8 mouse cellular contexts compared by ENCODE assay signal in the genomic region with DNA sequence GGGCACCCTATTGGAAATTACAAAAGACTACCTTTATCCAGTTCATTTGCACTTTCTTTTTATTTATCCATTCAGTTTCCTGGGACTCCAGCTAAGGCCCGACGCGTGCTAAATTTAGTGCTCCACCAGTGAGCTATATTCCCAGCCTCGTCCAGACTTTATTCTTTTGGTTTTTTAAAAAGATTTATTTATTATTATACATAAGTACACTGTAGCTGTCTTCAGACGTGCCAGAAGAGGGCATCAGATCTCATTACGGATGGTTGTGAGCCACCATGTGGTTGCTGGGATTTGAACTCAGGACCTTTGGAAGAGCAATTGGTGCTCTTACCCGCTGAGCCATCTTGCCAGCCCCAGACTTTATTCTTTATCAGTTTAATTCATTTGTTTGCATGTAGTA. TPM values are rescaled to one million over a fixed set of nuclear protein-coding genes. Genes with fewer than 3 reads are reported as not detected.
DNase-seq lines count a peak whose midpoint lies in the region; ATAC-seq and TF ChIP-seq lines count a peak whose summit lies in the region.
"Not testable (repeated sequence)": the region's sequence is repeated elsewhere in the genome, so short reads cannot be mapped to it uniquely, and the experiment has no call there.

No protein-coding gene starts in this region.

- peak; percentile 30; the same call in 1 of the 2 replicates for ATAC-seq in forebrain, embryonic 12.5 days (ENCODE audit: low FRiP score)
- not testable (repeated sequence) for ATAC-seq in heart, embryonic 14.5 days (ENCODE audit: insufficient number of reproducible peaks, insufficient read depth, low FRiP score, low read depth); intestine, embryonic 14.5 days (replicated peaks; ENCODE audit: low FRiP score, low TSS enrichment, low read depth)
- 0 out of 2 replicates have a peak, but pooled peaks have one; percentile 16 for ATAC-seq in limb, embryonic 11.5 days (ENCODE audit: insufficient number of reproducible peaks, low FRiP score, low TSS enrichment, low read depth)
- ATAC-seq in lung, embryonic 14.5 days (ENCODE audit: insufficient read depth) = 0 out of 2 replicates have a peak, but pooled peaks have one; percentile 9
- peak; percentile 19 for ATAC-seq in midbrain, postnatal 0 days (ENCODE audit: low FRiP score)
- ATAC-seq in stomach, embryonic 16.5 days (ENCODE audit: insufficient read depth, low FRiP score) = peak; percentile 15; the same call in 1 of the 2 replicates

- H3K4me1 ChIP-seq in bone marrow macrophage, adult 2 months (ENCODE audit: control insufficient read depth, insufficient read depth, low read length); heart, embryonic 14.5 days (ENCODE audit: control insufficient read depth in 2 of 2, insufficient read depth in 2 of 2, low read length in 2 of 2); intestine, embryonic 14.5 days (replicated peaks; ENCODE audit: control insufficient read depth, insufficient read depth, low read length); limb, embryonic 11.5 days (ENCODE audit: control insufficient read depth, insufficient read depth, low read length); lung, embryonic 14.5 days (ENCODE audit: insufficient read depth); midbrain, postnatal 0 days (ENCODE audit: insufficient read depth, low read length): not testable (repeated sequence)
- H3K4me1 ChIP-seq in forebrain, embryonic 12.5 days = peaks cover 12% of the 10 kb centered on the region
- H3K4me1 ChIP-seq in stomach, embryonic 16.5 days (ENCODE audit: control insufficient read depth, insufficient read depth, low read length) = peaks cover 11% of the 10 kb centered on the region

- H3K4me2 ChIP-seq in forebrain, embryonic 12.5 days = peak overlapping the region; percentile 86
- peak overlapping the region; percentile 88 for H3K4me2 ChIP-seq in heart, embryonic 14.5 days (ENCODE audit: low read length)
- H3K4me2 ChIP-seq in intestine, embryonic 14.5 days (ENCODE audit: low read length) = peak overlapping the region; percentile 89
- peak overlapping the region; percentile 63 for H3K4me2 ChIP-seq in limb, embryonic 11.5 days (ENCODE audit: low read depth, severe bottlenecking)
- H3K4me2 ChIP-seq in lung, embryonic 14.5 days = peak overlapping the region; percentile 68
- peak overlapping the region; percentile 63 for H3K4me2 ChIP-seq in midbrain, postnatal 0 days (ENCODE audit: low read depth, low read length, poor library complexity, severe bottlenecking)
- peak overlapping the region; percentile 59 for H3K4me2 ChIP-seq in stomach, embryonic 16.5 days (ENCODE audit: low read depth, low read length)

- not testable (repeated sequence) for H3K9ac ChIP-seq in forebrain, embryonic 12.5 days; heart, embryonic 14.5 days (ENCODE audit: low read length); intestine, embryonic 14.5 days (ENCODE audit: low read length); limb, embryonic 11.5 days (ENCODE audit: low read length); midbrain, postnatal 0 days (replicated peaks; ENCODE audit: low read length, poor library complexity, severe bottlenecking); stomach, embryonic 16.5 days (ENCODE audit: low read length)
- peak overlapping the region; percentile 80; the same call in 1 of the 2 replicates for H3K9ac ChIP-seq in lung, embryonic 14.5 days

- H3K36me3 ChIP-seq in forebrain, embryonic 12.5 days (replicated peaks) = peaks cover 35% of the 10 kb centered on the region
- H3K36me3 ChIP-seq in heart, embryonic 14.5 days (ENCODE audit: control insufficient read depth, insufficient read depth, low read length) = peaks cover 32% of the 10 kb centered on the region
- H3K36me3 ChIP-seq in intestine, embryonic 14.5 days (ENCODE audit: control insufficient read depth, insufficient read depth, low read length) = peaks cover 29% of the 10 kb centered on the region
- peaks cover 18% of the 10 kb centered on the region for H3K36me3 ChIP-seq in limb, embryonic 11.5 days (ENCODE audit: control insufficient read depth, insufficient read depth, low read length)
- H3K36me3 ChIP-seq in lung, embryonic 14.5 days (ENCODE audit: insufficient read depth) = peaks cover 33% of the 10 kb centered on the region
- peaks cover 27% of the 10 kb centered on the region for H3K36me3 ChIP-seq in midbrain, postnatal 0 days (ENCODE audit: insufficient read depth, low read length)
- peaks cover 16% of the 10 kb centered on the region for H3K36me3 ChIP-seq in stomach, embryonic 16.5 days (ENCODE audit: control insufficient read depth, insufficient read depth, low read length)

- not testable (repeated sequence) for TF ChIP-seq CTCF in bone marrow macrophage, adult 2 months (IDR thresholded peaks at IDR 0.05; ENCODE audit: low read depth, low read length); lung, embryonic 14.5 days (IDR thresholded peaks at IDR 0.05; ENCODE audit: low read depth)
- peak; percentile 20; the same call in 1 of the 2 replicates for TF ChIP-seq CTCF in midbrain, postnatal 0 days (IDR thresholded peaks at IDR 0.05)

- not testable (repeated sequence) for DNase-seq in intestine, embryonic 14.5 days (ENCODE audit: low spot score); limb, embryonic 11.5 days (ENCODE audit: low spot score); lung, embryonic 14.5 days; midbrain, postnatal 0 days (ENCODE audit: low spot score)

- not testable (repeated sequence) for H3K27me3 ChIP-seq in forebrain, embryonic 12.5 days; heart, embryonic 14.5 days (ENCODE audit: control insufficient read depth, insufficient read depth, low read length); intestine, embryonic 14.5 days (replicated peaks; ENCODE audit: control insufficient read depth, insufficient read depth, low read length); limb, embryonic 11.5 days (ENCODE audit: control insufficient read depth, insufficient read depth, low read length); lung, embryonic 14.5 days (ENCODE audit: insufficient read depth, low read length); midbrain, postnatal 0 days (ENCODE audit: insufficient read depth, low read length); stomach, embryonic 16.5 days (ENCODE audit: control insufficient read depth, insufficient read depth, low read length)

- TF ChIP-seq POLR2A in bone marrow macrophage, adult 2 months (IDR thresholded peaks at IDR 0.05; ENCODE audit: borderline replicate concordance, low read depth, low read length) = not testable (repeated sequence)

- H3K27ac ChIP-seq in bone marrow macrophage, adult 2 months (ENCODE audit: insufficient read depth, low read depth, low read length); forebrain, embryonic 12.5 days; heart, embryonic 14.5 days (replicated peaks in 1 of 2; ENCODE audit: control insufficient read depth in 1 of 2, insufficient read depth in 1 of 2, low read depth in 2 of 2, low read length in 2 of 2); intestine, embryonic 14.5 days (ENCODE audit: low read depth); limb, embryonic 11.5 days (replicated peaks; ENCODE audit: low read depth, low read length); lung, embryonic 14.5 days (ENCODE audit: low read depth); midbrain, postnatal 0 days (ENCODE audit: low read depth, low read length); stomach, embryonic 16.5 days (ENCODE audit: low read length): not testable (repeated sequence)

- 51% methylated on average over 7 of the region's 7 CpGs for WGBS in forebrain, embryonic 12.5 days
- 45% methylated on average over 7 of the region's 7 CpGs for WGBS in heart, embryonic 14.5 days
- WGBS in intestine, embryonic 14.5 days = 52% methylated on average over 7 of the region's 7 CpGs
- 66% methylated on average over 7 of the region's 7 CpGs for WGBS in limb, embryonic 11.5 days
- 47% methylated on average over 7 of the region's 7 CpGs for WGBS in lung, embryonic 14.5 days
- 37% methylated on average over 7 of the region's 7 CpGs for WGBS in midbrain, postnatal 0 days
- WGBS in stomach, embryonic 16.5 days = 50% methylated on average over 7 of the region's 7 CpGs

- not testable (repeated sequence) for H3K9me3 ChIP-seq in forebrain, embryonic 12.5 days; heart, embryonic 14.5 days (ENCODE audit: control insufficient read depth, low read length); intestine, embryonic 14.5 days (ENCODE audit: control insufficient read depth, low read length); limb, embryonic 11.5 days (ENCODE audit: control insufficient read depth, low read length); lung, embryonic 14.5 days (ENCODE audit: low read depth, low read length); midbrain, postnatal 0 days (ENCODE audit: low read length); stomach, embryonic 16.5 days (replicated peaks; ENCODE audit: control insufficient read depth, low read length)

- H3K4me3 ChIP-seq in bone marrow macrophage, adult 2 months (ENCODE audit: insufficient read depth, low read length) = peak overlapping the region; percentile 30; the same call in 1 of the 2 replicates
- H3K4me3 ChIP-seq in forebrain, embryonic 12.5 days (replicated peaks) = peak overlapping the region; percentile 75
- H3K4me3 ChIP-seq in heart, embryonic 14.5 days (ENCODE audit: control insufficient read depth in 1 of 2, insufficient read depth in 1 of 2, low read depth in 1 of 2, low read length in 2 of 2) = peak overlapping the region; percentile 67 to 83
- peak overlapping the region; percentile 84 for H3K4me3 ChIP-seq in intestine, embryonic 14.5 days (ENCODE audit: low read depth, low read length)
- H3K4me3 ChIP-seq in limb, embryonic 11.5 days (ENCODE audit: low read depth, low read length) = peak overlapping the region; percentile 85; the same call in 1 of the 2 replicates
- peak overlapping the region; percentile 83 for H3K4me3 ChIP-seq in lung, embryonic 14.5 days (ENCODE audit: low read depth, low read length)
- peak overlapping the region; percentile 53 for H3K4me3 ChIP-seq in midbrain, postnatal 0 days (ENCODE audit: low read depth, low read length)
- peak overlapping the region; percentile 70 for H3K4me3 ChIP-seq in stomach, embryonic 16.5 days (replicated peaks; ENCODE audit: low read length)

RNA-seq across cellular contexts. Expression of gene Spout1, which starts 0.5 kb away (rescaled TPM):
- 12.5 and 12.9 TPM in 2 replicates for polyA plus RNA-seq in bone marrow macrophage, adult 2 months (2012; ENCODE audit: insufficient read depth, insufficient read length, missing spikeins)
- polyA plus RNA-seq in forebrain, embryonic 12.5 days (2016; fragmentation: Nextera tagmentation; extraction: Ambion mirVana) = 67.0 and 69.2 TPM in 2 replicates
- 24.7 and 28.0 TPM in 2 replicates for polyA plus RNA-seq in heart, embryonic 14.5 days (2014; fragmentation: Nextera tagmentation; extraction: Ambion mirVana)
- 71.1 and 74.1 TPM in 2 replicates for polyA plus RNA-seq in intestine, embryonic 14.5 days (2014; fragmentation: Nextera tagmentation; extraction: Ambion mirVana)
- 91.6 and 92.6 TPM in 2 replicates for polyA plus RNA-seq in limb, embryonic 11.5 days (2014; fragmentation: Nextera tagmentation; extraction: Ambion mirVana)
- 67.1 and 72.6 TPM in 2 replicates for polyA plus RNA-seq in lung, embryonic 14.5 days (2014; fragmentation: Nextera tagmentation; extraction: Ambion mirVana)
- 38.4 and 47.6 TPM in 2 replicates for total RNA-seq in midbrain, postnatal 0 days (2014; rRNA removed)
- polyA plus RNA-seq in midbrain, postnatal 0 days (2015; fragmentation: Nextera tagmentation; extraction: Ambion mirVana) = 55.9 and 60.8 TPM in 2 replicates
- polyA plus RNA-seq in stomach, embryonic 16.5 days (2015; fragmentation: Nextera tagmentation; extraction: Ambion mirVana) = 62.7 and 65.6 TPM in 2 replicates

RNA-seq across cellular contexts. Expression of gene Endog, which starts 7.4 kb away (rescaled TPM):
- polyA plus RNA-seq in bone marrow macrophage, adult 2 months (2012; ENCODE audit: insufficient read depth, insufficient read length, missing spikeins) = 5.4 and 6.4 TPM in 2 replicates
- polyA plus RNA-seq in forebrain, embryonic 12.5 days (2016; fragmentation: Nextera tagmentation; extraction: Ambion mirVana) = 9.7 and 13.4 TPM in 2 replicates
- polyA plus RNA-seq in heart, embryonic 14.5 days (2014; fragmentation: Nextera tagmentation; extraction: Ambion mirVana) = 40.3 and 43.2 TPM in 2 replicates
- 30.7 and 38.7 TPM in 2 replicates for polyA plus RNA-seq in intestine, embryonic 14.5 days (2014; fragmentation: Nextera tagmentation; extraction: Ambion mirVana)
- polyA plus RNA-seq in limb, embryonic 11.5 days (2014; fragmentation: Nextera tagmentation; extraction: Ambion mirVana) = 18.3 and 20.7 TPM in 2 replicates
- 18.4 and 19.7 TPM in 2 replicates for polyA plus RNA-seq in lung, embryonic 14.5 days (2014; fragmentation: Nextera tagmentation; extraction: Ambion mirVana)
- total RNA-seq in midbrain, postnatal 0 days (2014; rRNA removed) = 43.7 and 51.3 TPM in 2 replicates
- 38.9 and 42.2 TPM in 2 replicates for polyA plus RNA-seq in midbrain, postnatal 0 days (2015; fragmentation: Nextera tagmentation; extraction: Ambion mirVana)
- 17.5 and 19.0 TPM in 2 replicates for polyA plus RNA-seq in stomach, embryonic 16.5 days (2015; fragmentation: Nextera tagmentation; extraction: Ambion mirVana)

RNA-seq across cellular contexts. Expression of gene Kyat1, which starts 26.9 kb away (rescaled TPM):
- polyA plus RNA-seq in bone marrow macrophage, adult 2 months (2012; ENCODE audit: insufficient read depth, insufficient read length, missing spikeins) = 3.5 and 3.9 TPM in 2 replicates
- 9.0 and 9.4 TPM in 2 replicates for polyA plus RNA-seq in forebrain, embryonic 12.5 days (2016; fragmentation: Nextera tagmentation; extraction: Ambion mirVana)
- 22.0 and 26.0 TPM in 2 replicates for polyA plus RNA-seq in heart, embryonic 14.5 days (2014; fragmentation: Nextera tagmentation; extraction: Ambion mirVana)
- polyA plus RNA-seq in intestine, embryonic 14.5 days (2014; fragmentation: Nextera tagmentation; extraction: Ambion mirVana) = 13.0 and 15.6 TPM in 2 replicates
- polyA plus RNA-seq in limb, embryonic 11.5 days (2014; fragmentation: Nextera tagmentation; extraction: Ambion mirVana) = 6.1 and 7.6 TPM in 2 replicates
- polyA plus RNA-seq in lung, embryonic 14.5 days (2014; fragmentation: Nextera tagmentation; extraction: Ambion mirVana) = 7.6 and 8.7 TPM in 2 replicates
- 21.9 and 26.4 TPM in 2 replicates for total RNA-seq in midbrain, postnatal 0 days (2014; rRNA removed)
- 16.4 and 17.9 TPM in 2 replicates for polyA plus RNA-seq in midbrain, postnatal 0 days (2015; fragmentation: Nextera tagmentation; extraction: Ambion mirVana)
- polyA plus RNA-seq in stomach, embryonic 16.5 days (2015; fragmentation: Nextera tagmentation; extraction: Ambion mirVana) = 25.8 and 39.2 TPM in 2 replicates

RNA-seq across cellular contexts. Expression of gene Tbc1d13, which starts 45.2 kb away (rescaled TPM):
- polyA plus RNA-seq in bone marrow macrophage, adult 2 months (2012; ENCODE audit: insufficient read depth, insufficient read length, missing spikeins) = 95.7 and 107 TPM in 2 replicates
- polyA plus RNA-seq in forebrain, embryonic 12.5 days (2016; fragmentation: Nextera tagmentation; extraction: Ambion mirVana) = 8.3 and 14.0 TPM in 2 replicates
- polyA plus RNA-seq in heart, embryonic 14.5 days (2014; fragmentation: Nextera tagmentation; extraction: Ambion mirVana) = 9.0 and 9.9 TPM in 2 replicates
- 8.9 and 10.5 TPM in 2 replicates for polyA plus RNA-seq in intestine, embryonic 14.5 days (2014; fragmentation: Nextera tagmentation; extraction: Ambion mirVana)
- polyA plus RNA-seq in limb, embryonic 11.5 days (2014; fragmentation: Nextera tagmentation; extraction: Ambion mirVana) = 14.2 and 16.8 TPM in 2 replicates
- 10.9 and 12.3 TPM in 2 replicates for polyA plus RNA-seq in lung, embryonic 14.5 days (2014; fragmentation: Nextera tagmentation; extraction: Ambion mirVana)
- total RNA-seq in midbrain, postnatal 0 days (2014; rRNA removed) = 141 and 168 TPM in 2 replicates
- 8.1 and 10.6 TPM in 2 replicates for polyA plus RNA-seq in midbrain, postnatal 0 days (2015; fragmentation: Nextera tagmentation; extraction: Ambion mirVana)
- 5.2 and 5.4 TPM in 2 replicates for polyA plus RNA-seq in stomach, embryonic 16.5 days (2015; fragmentation: Nextera tagmentation; extraction: Ambion mirVana)

RNA-seq across cellular contexts. Expression of gene Zer1, which starts 54.3 kb away (rescaled TPM):
- polyA plus RNA-seq in bone marrow macrophage, adult 2 months (2012; ENCODE audit: insufficient read depth, insufficient read length, missing spikeins) = 22.8 and 26.8 TPM in 2 replicates
- polyA plus RNA-seq in forebrain, embryonic 12.5 days (2016; fragmentation: Nextera tagmentation; extraction: Ambion mirVana) = 9.2 and 9.5 TPM in 2 replicates
- 7.8 and 8.9 TPM in 2 replicates for polyA plus RNA-seq in heart, embryonic 14.5 days (2014; fragmentation: Nextera tagmentation; extraction: Ambion mirVana)
- 9.1 and 9.5 TPM in 2 replicates for polyA plus RNA-seq in intestine, embryonic 14.5 days (2014; fragmentation: Nextera tagmentation; extraction: Ambion mirVana)
- polyA plus RNA-seq in limb, embryonic 11.5 days (2014; fragmentation: Nextera tagmentation; extraction: Ambion mirVana) = 6.7 and 8.7 TPM in 2 replicates
- polyA plus RNA-seq in lung, embryonic 14.5 days (2014; fragmentation: Nextera tagmentation; extraction: Ambion mirVana) = 8.8 and 8.9 TPM in 2 replicates
- 88.2 and 93.2 TPM in 2 replicates for total RNA-seq in midbrain, postnatal 0 days (2014; rRNA removed)
- polyA plus RNA-seq in midbrain, postnatal 0 days (2015; fragmentation: Nextera tagmentation; extraction: Ambion mirVana) = 12.3 and 14.7 TPM in 2 replicates
- 5.1 and 5.4 TPM in 2 replicates for polyA plus RNA-seq in stomach, embryonic 16.5 days (2015; fragmentation: Nextera tagmentation; extraction: Ambion mirVana)

Comparison
In these comparisons a context has a peak if more than half of its experiments do, and no peak if none do; other contexts are left out.
1. H3K4me3 ChIP-seq: peak in every context shown above with its lines; median percentile 85 in limb, embryonic 11.5 days; 84 in intestine, embryonic 14.5 days; 83 in lung, embryonic 14.5 days; 75 in forebrain, embryonic 12.5 days; 75 in heart, embryonic 14.5 days; 70 in stomach, embryonic 16.5 days; 53 in midbrain, postnatal 0 days; 30 in bone marrow macrophage, adult 2 months.